Mouse (Mus musculus): Measurements from ENCODE around the gene Wdpcp. TPM values are rescaled to one million over a fixed set of nuclear protein-coding genes. Genes with fewer than 3 reads are reported as not detected.

Gene Wdpcp
- polyA plus RNA-seq, 1 experiment from 2014 or later = 2.8 TPM

DNA sequence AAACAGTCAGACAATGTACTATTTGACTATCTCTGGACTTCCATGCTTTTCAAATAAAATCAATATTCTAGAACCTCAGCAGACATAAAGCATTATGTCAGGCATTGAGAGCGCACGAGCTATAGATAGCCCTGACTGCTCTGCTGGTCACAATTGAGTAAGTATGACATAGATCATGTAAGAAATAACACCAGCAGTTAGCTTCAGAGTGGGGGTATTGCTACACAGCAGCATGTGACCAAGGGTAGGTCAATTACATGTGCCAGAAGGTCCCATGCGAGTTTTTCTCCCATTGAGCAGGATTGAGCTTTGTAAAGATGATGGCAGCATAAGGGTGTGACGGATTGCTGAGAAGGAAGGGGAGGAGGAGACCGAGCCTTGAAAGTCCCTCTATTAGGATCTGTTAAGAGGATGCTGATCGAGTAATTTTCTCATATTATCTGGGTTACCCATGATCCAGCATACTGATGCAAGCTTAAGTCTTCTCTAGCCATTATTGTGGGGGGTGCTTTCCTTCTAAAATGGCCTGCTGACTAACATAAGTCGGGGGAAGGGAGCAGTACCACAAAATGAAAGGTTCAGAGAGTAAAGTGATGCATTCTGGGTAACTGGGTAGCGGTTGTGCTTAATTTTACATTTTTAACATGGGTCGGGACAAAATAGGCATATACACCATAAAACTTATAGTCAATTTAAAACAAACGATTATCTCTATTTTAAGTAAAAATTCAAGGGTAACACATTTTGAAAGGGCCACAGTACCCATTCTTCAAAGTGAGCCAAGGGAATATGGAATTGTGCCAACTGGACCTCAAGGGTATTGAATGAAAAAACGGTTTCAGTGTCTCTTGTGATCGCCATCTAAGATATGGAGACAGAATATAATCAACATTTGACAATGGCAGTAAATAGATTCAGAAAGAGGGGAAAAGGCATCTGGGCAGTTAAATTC, 21.5 kb upstream of the Wdpcp start:
- peak overlapping the region; percentile 45 for H3K4me3 ChIP-seq
- no peaks in the 10 kb centered on the region for H3K9me3 ChIP-seq (replicated peaks)
- peaks cover 20% of the 10 kb centered on the region for H3K4me1 ChIP-seq
- H3K27me3 ChIP-seq (replicated peaks) = no peaks in the 10 kb centered on the region
- H3K27ac ChIP-seq = no peak overlapping the region
- WGBS (ENCODE audit: insufficient replicate concordance) = 74% methylated on average over 12 of the region's 12 CpGs
- H3K4me2 ChIP-seq = peak overlapping the region; percentile 58
- H3K9ac ChIP-seq = 0 out of 2 replicates have a peak overlapping the region, but pooled peaks have one; percentile 31
- peak; percentile 44; the same call in 1 of the 2 replicates for ATAC-seq
- no peaks in the 10 kb centered on the region for H3K36me3 ChIP-seq

DNA sequence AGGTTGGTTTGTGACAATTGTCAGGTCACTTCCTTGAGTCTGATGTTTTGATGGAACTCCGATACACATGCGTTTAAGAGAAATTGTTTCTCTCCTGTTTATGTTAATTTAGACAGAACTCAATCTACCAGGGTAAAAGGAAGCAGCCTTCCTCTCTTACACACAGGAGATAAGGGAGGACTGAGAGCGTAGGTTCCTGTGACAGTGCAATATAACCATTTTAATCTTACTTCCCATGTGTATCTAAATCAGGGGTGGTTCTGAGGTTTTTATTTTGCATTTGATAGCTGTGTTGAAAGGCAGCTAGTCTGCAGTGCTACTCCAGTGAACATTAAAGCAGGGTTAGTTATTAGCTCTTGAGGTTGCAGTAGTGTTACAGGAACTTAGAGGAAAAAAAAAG, 20.0 kb upstream of the Wdpcp start:
- WGBS (ENCODE audit: insufficient replicate concordance) = 10% methylated on average over 3 of the region's 3 CpGs
- no peak overlapping the region for H3K4me2 ChIP-seq

DNA sequence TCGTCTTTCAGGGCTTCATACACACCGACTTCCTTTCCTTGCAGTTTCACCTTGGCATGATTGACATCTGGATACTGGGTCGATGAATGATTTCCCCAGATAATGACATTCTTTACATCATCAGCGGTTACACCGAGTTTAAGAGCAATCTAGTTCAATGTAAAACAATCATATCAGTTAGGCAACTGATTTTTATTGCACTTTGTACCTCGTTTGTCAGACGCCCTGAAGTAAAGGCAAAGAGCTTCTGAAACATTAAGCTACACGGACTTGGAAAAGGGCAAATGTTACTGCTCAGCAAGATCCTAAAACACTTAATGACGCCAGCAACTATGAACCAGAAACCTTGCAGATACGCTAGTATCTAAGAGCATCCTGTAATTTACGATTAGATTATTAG, 12.3 kb upstream of the Wdpcp start:
- WGBS (ENCODE audit: insufficient replicate concordance) = 79% methylated on average over 11 of the region's 11 CpGs
- Histone ChIP-seq H3K4me1 (no peaks in the 10 kb centered on the region), H3K27me3 (replicated peaks) (no peaks in the 10 kb centered on the region), H3K4me3 (no peak overlapping the region), H3K4me2 (no peak overlapping the region), H3K9ac (no peak overlapping the region), H3K36me3 (peaks cover 61% of the 10 kb centered on the region), H3K9me3 (replicated peaks) (no peaks in the 10 kb centered on the region), H3K27ac (no peak overlapping the region)
- no peak for ATAC-seq

More for the DNA sequence above, 20.0 kb upstream of the Wdpcp start:
- H3K27me3 ChIP-seq (replicated peaks) = no peaks in the 10 kb centered on the region
- H3K27ac ChIP-seq = no peak overlapping the region
- ATAC-seq = no peak
- H3K36me3 ChIP-seq = peaks cover 2% of the 10 kb centered on the region; the same call in 1 of the 2 replicates
- H3K4me1 ChIP-seq = peaks cover 20% of the 10 kb centered on the region
- H3K4me3 ChIP-seq = no peak overlapping the region
- H3K9me3 ChIP-seq (replicated peaks) = no peaks in the 10 kb centered on the region
- H3K9ac ChIP-seq = no peak overlapping the region

DNA sequence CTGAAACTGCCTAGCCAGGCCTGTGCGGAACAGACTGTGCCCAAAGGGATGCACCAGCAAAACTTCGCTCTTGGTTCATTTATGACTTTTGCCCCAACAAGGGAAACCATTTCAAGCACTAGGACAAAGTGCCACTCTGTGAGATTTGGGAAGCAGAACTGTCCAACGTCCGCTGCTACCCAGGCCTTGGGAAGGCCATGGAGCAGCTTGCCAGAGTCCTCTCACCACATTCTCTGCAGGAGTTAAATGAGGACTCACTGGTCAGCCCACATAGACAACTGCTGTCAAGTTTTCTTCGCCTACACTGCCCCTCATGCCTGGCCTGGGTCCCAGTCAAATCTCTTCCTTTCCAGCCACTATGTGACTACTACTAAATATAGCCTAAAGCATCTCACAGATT, 10.7 kb upstream of the Wdpcp start:
- Histone ChIP-seq H3K9ac (no peak overlapping the region), H3K4me1 (no peaks in the 10 kb centered on the region), H3K9me3 (replicated peaks) (no peaks in the 10 kb centered on the region), H3K4me2 (no peak overlapping the region), H3K4me3 (no peak overlapping the region), H3K27me3 (replicated peaks) (no peaks in the 10 kb centered on the region), H3K36me3 (peaks cover 76% of the 10 kb centered on the region), H3K27ac (no peak overlapping the region)
- 84% methylated on average over 5 of the region's 5 CpGs for WGBS (ENCODE audit: insufficient replicate concordance)
- no peak for ATAC-seq

DNA sequence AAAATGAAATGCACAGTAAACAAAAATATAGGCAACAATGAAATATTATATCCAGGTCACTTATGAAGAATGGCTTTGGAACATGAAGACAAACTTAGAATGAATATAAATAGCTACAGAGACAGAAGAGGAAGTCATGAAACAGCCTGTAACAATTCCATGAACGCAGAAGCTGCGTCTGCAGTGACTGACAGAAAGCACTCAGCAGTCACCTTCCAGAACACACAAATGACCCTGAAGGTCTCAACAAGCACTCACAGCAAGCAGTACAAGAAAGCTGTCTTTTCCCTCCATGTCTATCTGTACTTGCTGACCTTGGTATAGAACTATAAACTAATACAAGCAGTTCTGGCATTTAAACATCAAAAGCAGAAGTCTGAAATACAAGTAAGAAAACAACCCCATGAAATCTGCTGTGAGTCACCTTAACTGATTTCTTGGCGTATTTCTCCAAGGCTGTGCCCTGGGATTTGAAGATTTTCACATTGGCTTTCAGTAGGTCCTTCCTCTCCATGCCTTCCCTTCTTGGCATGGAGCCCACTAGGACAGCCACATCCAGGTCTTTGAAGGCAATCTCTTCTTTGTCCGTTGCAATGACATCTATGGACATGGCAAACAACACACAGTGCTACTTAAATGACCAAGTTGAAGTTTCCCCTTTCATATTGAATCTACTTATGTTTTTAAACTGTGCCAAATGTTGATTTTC, 8.3 kb upstream of the Wdpcp start:
- ATAC-seq = no peak
- H3K27ac ChIP-seq = no peak overlapping the region
- no peak overlapping the region for H3K4me2 ChIP-seq
- no peaks in the 10 kb centered on the region for H3K27me3 ChIP-seq (replicated peaks)
- WGBS (ENCODE audit: insufficient replicate concordance) = 64% methylated on average over 4 of the region's 4 CpGs
- H3K36me3 ChIP-seq = peaks cover 66% of the 10 kb centered on the region
- H3K9ac ChIP-seq = no peak overlapping the region
- no peaks in the 10 kb centered on the region for H3K4me1 ChIP-seq
- H3K9me3 ChIP-seq (replicated peaks) = no peaks in the 10 kb centered on the region
- H3K4me3 ChIP-seq = no peak overlapping the region

DNA sequence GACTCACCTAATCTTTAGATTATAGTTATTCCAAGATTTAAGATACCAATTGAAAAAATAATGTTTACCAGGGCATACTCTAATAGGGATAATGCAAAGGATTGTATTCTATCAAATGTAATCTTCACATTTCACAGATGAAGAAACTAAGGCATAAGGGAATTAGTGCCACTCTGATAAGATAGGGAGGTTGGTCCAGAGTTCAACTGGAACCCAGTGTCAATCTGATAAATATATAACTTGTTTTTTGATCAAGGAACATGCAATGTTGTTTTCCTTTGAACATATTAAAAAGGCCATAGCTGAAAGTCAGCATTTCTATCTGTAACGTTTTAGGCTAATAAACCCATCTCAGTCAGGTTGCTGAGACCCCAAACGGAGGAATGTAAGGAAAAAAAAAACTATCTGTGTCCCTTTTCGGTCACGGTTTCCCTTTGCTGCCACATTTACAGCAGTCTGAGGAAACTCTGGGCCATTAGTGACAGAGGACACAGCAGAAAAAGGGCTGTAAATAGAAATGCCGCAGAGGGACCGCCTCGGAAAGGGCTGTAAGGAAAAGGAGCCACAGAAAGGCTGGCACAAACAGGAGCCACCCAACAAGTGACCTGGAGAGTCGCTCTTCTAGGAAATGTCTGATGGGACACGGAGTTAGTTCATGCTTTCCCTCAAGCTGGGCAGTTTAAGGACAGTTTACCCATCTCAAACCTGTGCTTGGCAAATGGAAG, 7.2 kb upstream of the Wdpcp start:
- H3K4me1 ChIP-seq = peaks cover 7% of the 10 kb centered on the region
- H3K9ac ChIP-seq = no peak overlapping the region
- no peak for ATAC-seq
- no peak overlapping the region for H3K4me3 ChIP-seq
- H3K4me2 ChIP-seq = no peak overlapping the region
- H3K36me3 ChIP-seq = peaks cover 55% of the 10 kb centered on the region
- H3K27me3 ChIP-seq (replicated peaks) = no peaks in the 10 kb centered on the region
- 83% methylated on average over 9 of the region's 9 CpGs for WGBS (ENCODE audit: insufficient replicate concordance)
- no peak overlapping the region for H3K27ac ChIP-seq
- H3K9me3 ChIP-seq (replicated peaks) = no peaks in the 10 kb centered on the region

DNA sequence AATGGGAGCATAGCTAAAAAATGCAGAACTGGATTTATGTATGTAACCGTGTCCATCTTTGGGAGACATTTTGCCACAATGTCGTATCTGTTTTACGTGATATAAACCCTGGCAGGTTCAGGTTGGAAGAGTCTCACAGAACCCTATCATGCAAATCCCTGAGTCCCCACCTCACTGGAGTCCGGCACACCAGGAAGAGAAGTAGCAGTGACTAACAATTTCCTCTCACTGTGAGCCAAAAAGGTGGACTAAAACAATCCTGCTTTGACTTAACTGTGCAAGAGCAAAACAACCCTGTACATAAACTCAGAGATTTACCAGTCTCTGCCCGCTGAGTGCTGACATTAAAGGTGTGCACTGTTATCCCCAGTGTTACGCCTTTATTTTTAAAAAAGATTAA, 5.1 kb upstream of the Wdpcp start:
- Histone ChIP-seq H3K27me3 (replicated peaks) (no peaks in the 10 kb centered on the region), H3K9me3 (replicated peaks) (no peaks in the 10 kb centered on the region), H3K9ac (no peak overlapping the region), H3K36me3 (peaks cover 37% of the 10 kb centered on the region), H3K27ac (no peak overlapping the region), H3K4me3 (no peak overlapping the region), H3K4me2 (no peak overlapping the region), H3K4me1 (peaks cover 17% of the 10 kb centered on the region)
- ATAC-seq = no peak
- 83% methylated on average over 6 of the region's 6 CpGs for WGBS (ENCODE audit: insufficient replicate concordance)

DNA sequence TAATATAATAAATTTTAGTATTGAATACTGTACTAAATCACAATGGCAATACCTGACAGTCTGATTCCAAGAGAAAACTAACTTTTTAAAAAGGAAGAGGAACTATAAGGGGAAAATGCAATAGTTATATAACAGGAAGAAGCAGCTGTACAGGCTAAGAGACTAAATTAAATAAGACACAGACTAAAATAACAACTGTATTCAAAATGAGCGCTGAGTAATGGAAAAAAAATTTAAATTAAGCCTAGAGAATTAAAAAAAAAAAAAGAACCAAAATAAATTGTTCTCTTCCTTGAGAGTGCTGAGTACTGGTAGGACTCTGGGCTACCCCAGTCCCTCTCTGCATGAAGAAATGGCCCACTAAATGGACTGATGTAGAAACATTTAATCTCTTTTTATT, 4.3 kb upstream of the Wdpcp start:
- H3K4me1 ChIP-seq = peaks cover 24% of the 10 kb centered on the region
- no peaks in the 10 kb centered on the region for H3K27me3 ChIP-seq (replicated peaks)
- H3K36me3 ChIP-seq = peaks cover 34% of the 10 kb centered on the region
- no peak overlapping the region for H3K27ac ChIP-seq
- ATAC-seq = no peak
- H3K4me2 ChIP-seq = no peak overlapping the region
- H3K9ac ChIP-seq = no peak overlapping the region
- WGBS (ENCODE audit: insufficient replicate concordance) = 93% methylated on average over 1 of the region's 1 CpGs
- no peaks in the 10 kb centered on the region for H3K9me3 ChIP-seq (replicated peaks)
- H3K4me3 ChIP-seq = no peak overlapping the region

DNA sequence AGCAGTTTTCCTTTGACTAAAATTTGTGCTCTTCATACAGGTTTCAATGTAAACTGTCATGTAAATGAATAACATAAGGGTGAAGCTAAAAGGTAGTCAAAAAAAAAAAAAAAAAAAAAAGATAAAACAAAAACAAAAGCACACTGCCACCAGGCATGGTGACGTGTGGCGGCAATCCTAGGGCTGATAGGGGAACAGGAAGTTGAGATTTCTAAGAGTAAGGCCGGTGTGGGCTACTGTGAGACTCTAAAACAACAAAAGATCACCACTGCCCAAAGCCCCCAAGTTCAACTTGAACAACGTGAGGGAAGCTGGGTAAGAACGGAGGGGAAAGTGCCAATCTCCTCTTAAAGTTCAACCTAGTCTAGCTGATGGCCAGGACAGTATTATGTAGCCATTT, 3.0 kb upstream of the Wdpcp start:
- Histone ChIP-seq H3K4me3 (no peak overlapping the region), H3K27ac (no peak overlapping the region), H3K9ac (no peak overlapping the region), H3K9me3 (replicated peaks) (no peaks in the 10 kb centered on the region), H3K4me2 (0 out of 2 replicates have a peak overlapping the region, but pooled peaks have one; percentile 7), H3K27me3 (replicated peaks) (no peaks in the 10 kb centered on the region), H3K36me3 (peaks cover 23% of the 10 kb centered on the region), H3K4me1 (peaks cover 29% of the 10 kb centered on the region)
- 24% methylated on average over 5 of the region's 5 CpGs for WGBS (ENCODE audit: insufficient replicate concordance)
- ATAC-seq = no peak

DNA sequence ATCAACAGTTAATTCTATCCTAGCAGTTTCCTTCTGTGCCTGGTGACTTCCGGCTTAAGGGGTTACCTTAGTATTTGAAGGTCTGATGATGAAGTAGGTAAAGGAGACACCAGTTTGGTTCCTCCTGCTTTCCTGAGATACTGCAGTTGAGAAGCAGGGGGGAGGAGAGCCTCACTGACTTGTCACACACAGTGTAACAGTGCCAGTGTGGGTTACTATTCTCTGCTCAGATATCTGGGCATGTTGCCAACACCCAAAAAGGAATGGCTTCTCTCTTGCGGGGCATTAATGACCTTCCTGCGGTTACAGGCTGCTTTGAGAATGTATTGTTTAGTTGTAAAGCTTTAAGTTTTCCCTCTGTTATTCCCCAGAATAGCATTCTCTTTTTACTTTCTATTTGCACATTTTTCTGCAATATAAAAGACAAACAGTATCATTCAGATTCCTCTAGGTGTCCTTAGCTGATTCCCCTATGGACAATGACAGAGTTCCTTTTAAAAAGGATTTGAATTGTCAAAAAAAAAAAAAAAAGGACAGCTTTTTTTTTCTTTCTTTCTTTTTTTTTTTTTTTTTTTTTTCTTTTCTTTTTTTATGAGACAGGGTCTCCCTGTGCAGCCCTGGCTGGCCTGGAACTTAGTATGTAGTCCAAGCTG, 2.5 kb upstream of the Wdpcp start:
- Histone ChIP-seq H3K4me2 (peak overlapping the region; percentile 22), H3K27me3 (replicated peaks) (no peaks in the 10 kb centered on the region), H3K4me3 (no peak overlapping the region), H3K27ac (no peak overlapping the region), H3K9me3 (replicated peaks) (no peaks in the 10 kb centered on the region), H3K9ac (no peak overlapping the region), H3K36me3 (peaks cover 22% of the 10 kb centered on the region), H3K4me1 (peaks cover 29% of the 10 kb centered on the region)
- WGBS (ENCODE audit: insufficient replicate concordance) = 57% methylated on average over 3 of the region's 3 CpGs
- ATAC-seq = no peak

DNA sequence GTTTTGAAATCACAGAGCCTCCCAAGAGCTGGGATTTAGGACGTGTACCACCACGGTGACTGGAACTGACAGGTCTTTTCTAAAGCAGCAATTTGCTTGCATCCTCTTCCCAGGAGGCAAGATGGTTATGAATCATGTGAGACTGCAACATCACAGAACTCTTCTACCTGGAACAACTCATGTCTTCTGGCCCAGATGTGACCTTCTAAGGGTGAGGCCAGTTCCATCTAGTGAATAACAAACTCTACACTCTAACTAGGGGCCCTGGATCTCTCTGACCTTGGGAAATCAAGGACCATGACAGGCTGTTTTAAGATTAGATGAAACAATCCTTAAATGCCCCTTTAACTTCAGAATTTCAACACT, 1.9 kb upstream of the Wdpcp start:
- no peak overlapping the region for H3K9ac ChIP-seq
- no peak overlapping the region for H3K4me3 ChIP-seq
- peaks cover 29% of the 10 kb centered on the region for H3K4me1 ChIP-seq
- ATAC-seq = no peak
- no peaks in the 10 kb centered on the region for H3K9me3 ChIP-seq (replicated peaks)
- H3K4me2 ChIP-seq = peak overlapping the region; percentile 86
- H3K36me3 ChIP-seq = peaks cover 19% of the 10 kb centered on the region
- no peaks in the 10 kb centered on the region for H3K27me3 ChIP-seq (replicated peaks)
- WGBS (ENCODE audit: insufficient replicate concordance) = 70% methylated on average over 2 of the region's 2 CpGs
- no peak overlapping the region for H3K27ac ChIP-seq
